Mouse (Mus musculus) E14TG2a.4 (cell line): Measurements from ENCODE around the gene Slc30a4.

Source experiments
- CTCF ChIP-seq: conservative IDR thresholded peaks from 2 replicates; pipeline ENCODE4 v1.5.1; 2014; ENCODE audit warnings: low read length
- NANOG ChIP-seq: IDR thresholded peaks from 2 replicates; pipeline ENCODE4 v1.6.1; 2014; ENCODE audit warnings: borderline replicate concordance, low read length, mixed read lengths
- POU5F1 ChIP-seq: IDR thresholded peaks from 2 replicates; pipeline ENCODE4 v1.6.1; 2014; ENCODE audit warnings: low read length, borderline replicate concordance

DNA sequence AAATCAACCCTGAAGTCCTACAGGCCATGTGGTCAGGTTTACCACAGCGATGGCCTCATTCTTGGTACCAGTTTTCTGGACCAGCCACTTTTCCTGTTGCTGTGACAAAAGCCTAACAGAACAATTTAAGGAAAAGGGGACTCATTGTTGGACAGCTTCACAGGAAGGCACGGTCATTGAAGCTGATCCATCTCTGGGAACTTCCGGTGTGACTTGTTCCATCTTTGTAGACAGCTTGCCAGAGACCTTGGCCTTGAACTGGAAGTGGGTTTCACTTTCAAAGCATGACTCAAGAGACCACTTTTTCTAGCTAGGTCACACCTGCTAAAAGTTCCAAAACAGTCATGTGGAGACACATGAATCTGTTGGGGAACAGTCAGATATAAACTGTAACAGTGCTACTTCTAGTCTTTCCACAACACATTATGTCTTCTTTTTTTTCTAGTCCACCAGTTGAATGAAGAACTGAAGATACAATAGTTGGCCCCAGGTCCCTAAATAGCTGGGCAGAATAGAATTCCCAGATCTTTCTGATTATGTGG lies 13.9 kb upstream of the Slc30a4 start:
- TF ChIP-seq CTCF (no peak), NANOG (no peak), POU5F1 (no peak)
